Mouse (Mus musculus) kidney, adult 9 months (tissue): ENCODE measurements at regions not wholly inside any gene's neighbourhood (a gene's known extent, or its start where the extent isn't known, plus 50 kb on each side); places are given as distances from the start of the nearest gene placed in this dataset.

Experiments
- DNase-seq: peaks from one replicate; pipeline ENCODE4 v3.0.0; 2022

DNA sequence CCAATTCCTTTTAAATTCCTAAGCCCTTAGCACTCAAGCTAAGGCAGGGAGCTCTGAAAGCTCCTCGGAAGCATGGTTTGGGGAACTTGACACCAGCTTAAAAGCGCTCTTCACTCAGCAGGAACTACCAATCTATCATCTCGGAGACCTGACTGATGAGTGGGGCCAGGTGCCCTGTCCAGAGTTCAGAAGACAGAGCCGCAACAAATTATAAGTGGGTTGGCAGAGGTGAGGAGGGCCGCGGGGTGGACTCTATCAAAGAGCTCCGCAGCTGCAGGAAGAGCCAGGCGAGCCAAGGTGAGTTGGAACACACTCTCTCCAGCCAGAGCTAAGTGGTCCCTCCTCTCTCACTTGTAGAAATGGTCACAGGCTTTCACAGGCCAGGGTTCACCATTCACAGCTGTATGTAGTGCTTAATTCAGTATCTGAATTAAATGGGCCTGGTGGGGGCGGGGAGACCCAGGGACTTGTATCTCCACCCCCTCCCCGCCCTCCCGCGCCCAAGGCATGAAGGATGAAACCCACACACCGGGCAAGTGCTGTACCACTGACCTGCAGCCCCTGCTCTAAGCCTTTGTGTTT is 180.8 kb downstream of the Stim2 start:
- DNase-seq = no peak

DNA sequence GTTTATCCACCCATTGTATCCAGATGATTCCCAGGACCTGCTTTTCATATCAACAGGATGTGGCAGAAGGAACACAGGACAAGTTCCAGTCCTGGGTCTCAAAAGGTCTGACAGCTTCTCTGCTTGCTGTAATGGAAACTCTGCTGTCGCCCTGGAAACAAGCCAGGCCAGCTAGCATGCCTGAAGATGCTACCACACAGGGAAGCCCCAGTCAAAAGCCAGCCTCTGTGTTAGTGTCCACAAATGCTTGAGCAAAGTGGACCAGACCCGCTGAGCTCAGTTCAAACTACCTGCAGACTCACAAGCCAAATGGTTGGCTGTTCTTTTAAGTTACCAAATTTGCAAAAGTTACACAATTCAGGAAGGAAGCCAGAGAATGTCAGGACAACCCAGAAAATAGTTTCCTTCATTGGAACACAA is 181.9 kb downstream of the Stim2 start:
- DNase-seq = peak; percentile 38

DNA sequence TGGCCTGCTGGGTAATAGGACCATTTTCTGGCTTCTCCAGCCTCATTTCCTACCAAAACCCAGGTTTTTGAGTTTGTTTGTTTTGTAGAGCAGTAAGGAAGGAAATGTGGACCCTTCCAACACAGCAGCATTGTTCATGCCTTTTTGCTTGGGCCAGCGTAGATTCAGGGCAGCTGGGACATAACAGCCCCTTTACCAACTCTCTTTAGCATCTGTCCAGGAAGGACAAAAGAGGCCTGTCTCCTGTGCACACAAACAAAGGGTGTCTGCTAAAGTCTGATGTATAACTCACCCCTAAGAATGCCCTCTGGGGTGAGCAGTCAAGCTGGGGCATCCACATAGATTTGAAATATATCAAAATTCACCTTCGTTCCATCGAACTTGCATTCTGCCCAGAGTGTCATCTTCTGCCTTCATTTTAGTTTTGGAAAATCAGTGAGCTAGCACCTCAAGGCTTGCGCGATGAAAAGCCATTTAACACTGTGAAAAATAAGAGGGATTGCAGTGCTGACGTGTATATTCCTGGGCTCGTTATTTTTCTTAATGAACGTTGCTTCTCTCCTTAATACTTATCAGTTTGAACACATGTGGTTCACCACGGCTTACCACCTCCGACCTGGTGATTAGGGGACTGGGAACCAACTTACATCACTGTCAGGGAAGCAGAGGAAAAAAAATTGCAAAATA is 182.5 kb downstream of the Stim2 start:
- no peak for DNase-seq

DNA sequence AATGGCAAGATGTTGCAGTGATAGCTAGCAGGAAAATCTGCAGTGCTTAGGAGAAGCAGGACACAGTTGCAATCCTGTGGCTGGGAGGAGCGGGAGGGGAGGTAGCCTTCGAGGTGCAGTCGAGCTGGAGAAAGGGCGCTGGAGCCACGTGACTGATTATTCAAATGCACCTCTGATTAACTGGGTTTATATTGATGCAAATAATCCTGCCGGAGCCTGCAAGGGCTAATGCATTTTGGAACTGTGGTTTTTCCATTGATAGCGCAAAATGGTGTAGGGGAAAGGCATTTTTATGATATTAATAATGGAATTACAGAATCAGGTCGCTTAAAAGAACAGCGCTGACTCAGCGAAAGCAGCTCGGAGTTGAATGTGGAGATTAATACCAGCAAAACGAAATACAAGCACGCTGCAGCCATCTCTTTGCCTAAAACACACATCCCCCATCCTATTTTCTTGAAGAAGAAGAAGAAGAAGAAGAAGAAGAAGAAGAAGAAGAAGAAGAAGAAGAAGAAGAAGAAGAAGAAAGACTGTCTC is 183.1 kb downstream of the Stim2 start:
- DNase-seq = no peak

DNA sequence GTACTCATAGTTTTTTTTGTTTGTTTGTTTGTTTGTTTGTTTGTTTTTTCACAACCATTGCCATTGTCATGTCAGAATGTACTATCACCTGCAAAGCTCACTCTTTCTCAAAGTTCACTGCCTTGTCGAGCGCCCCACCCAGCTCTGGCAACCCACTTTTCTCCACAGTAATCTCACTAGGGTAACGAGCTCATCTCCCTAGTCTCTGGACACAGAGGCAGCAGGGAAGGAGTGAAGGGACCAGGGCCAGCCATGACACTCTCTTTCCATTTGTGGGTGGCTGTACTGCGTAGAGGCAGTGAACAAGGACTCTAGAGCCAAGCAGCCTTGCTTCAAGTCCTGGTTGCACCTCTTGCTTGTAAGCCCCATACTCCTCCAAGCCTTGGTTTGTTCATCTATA is 184.5 kb downstream of the Stim2 start:
- DNase-seq = no peak

DNA sequence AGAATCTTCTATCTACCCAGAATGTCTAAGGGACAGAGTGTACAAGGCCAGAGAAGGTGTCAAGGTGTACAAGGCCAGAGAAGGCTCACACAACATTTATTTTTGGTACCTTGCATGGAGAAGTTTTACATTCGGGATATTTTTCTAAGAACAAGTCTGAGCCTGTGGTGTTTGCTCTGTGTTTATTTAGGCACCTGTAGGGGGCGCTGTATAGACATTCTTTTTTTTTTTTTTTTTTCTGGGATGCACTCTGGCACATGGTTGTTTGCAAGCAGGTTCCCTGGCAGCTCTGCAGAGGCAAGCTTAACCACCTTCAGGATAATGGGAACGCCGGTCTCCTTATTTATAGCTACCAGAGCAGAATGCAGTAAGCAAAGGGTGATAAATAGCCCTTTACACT is 187.4 kb downstream of the Stim2 start:
- no peak for DNase-seq

DNA sequence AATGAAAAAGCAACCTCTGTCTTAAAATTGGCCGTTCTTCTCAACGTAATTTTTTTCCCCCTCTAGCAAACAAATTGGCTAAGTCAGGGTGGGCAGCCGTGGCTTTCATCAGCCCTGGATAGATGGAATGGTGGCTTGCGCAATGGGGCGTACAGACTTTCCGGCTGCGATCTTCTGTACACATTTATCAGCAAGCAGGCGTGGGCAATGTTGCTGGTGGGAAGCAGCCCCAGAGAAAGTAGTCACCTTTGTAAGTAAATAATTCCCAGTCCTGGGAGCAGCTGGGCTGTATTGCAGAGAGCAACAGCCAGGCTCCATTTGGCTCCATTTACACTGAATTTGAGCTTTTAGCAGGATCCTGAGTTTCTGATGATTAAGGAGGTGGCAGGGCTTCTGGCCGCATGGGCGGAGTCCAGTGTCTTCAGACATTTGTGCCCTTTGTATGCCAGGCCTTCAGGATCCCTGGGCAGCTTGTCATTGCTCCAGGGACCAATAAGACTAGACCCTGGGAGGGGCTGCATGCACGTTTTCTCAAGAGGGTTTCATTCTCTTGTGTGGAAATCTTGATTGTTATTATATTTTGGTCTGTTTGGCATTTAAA is 187.9 kb downstream of the Stim2 start:
- no peak for DNase-seq

DNA sequence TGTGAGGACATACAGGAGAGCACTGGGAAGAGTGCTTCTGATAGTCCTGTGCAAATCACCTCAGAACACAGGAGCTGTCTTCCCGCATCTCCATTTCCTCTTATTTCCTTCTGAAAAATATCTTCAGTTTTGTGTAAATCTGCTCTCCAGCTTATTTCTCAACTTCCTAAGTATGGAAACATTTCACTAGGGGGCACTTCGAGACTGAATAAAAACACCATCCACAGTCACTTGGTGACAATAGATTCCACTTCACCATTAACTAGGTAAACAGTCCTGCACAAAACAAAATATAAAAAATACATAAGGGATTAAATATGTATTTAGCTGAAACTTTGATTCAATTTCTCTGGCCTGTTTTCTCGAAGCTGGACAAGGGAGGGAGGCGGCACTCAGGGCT is 193.4 kb downstream of the Stim2 start:
- no peak for DNase-seq

DNA sequence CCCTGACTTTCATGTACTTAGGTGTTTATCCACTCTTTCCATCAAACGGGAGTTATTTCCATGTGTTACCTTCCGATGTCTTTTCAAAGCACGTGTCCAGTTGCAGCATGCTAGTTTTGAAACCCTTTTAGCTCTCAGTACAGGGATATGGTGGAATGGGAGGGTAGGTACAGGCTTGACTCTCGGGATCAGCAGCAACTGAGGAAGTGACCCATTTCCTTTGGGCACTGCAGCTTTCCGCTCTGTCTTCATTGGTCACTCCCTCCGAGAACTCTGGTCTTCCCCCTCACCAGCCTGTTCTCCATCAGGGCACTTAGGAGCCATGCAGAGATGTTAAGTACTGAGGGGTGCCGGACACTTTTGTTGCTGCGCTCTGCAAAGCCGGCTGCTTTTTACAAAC is 196.5 kb downstream of the Stim2 start:
- no peak for DNase-seq

DNA sequence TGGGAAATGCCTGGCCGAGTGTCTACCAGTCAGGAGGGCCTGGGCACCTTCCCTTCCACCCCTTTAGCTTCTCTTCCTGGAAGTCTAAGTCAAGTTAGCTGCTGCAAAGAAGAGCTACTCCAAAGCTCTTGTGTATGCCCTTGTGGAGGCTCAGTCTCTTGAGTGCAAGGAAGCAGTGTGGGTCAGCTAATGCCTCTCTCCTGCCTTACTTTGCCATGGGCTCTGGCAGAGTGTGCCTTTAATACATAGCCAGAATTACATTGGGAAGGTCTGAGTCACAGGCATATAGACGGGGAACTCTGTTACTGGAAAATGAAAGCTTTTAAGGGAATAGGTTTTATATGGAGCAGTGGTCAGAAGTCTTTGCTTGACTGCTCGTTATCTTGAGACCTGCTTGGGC is 201.7 kb downstream of the Stim2 start:
- DNase-seq = no peak

DNA sequence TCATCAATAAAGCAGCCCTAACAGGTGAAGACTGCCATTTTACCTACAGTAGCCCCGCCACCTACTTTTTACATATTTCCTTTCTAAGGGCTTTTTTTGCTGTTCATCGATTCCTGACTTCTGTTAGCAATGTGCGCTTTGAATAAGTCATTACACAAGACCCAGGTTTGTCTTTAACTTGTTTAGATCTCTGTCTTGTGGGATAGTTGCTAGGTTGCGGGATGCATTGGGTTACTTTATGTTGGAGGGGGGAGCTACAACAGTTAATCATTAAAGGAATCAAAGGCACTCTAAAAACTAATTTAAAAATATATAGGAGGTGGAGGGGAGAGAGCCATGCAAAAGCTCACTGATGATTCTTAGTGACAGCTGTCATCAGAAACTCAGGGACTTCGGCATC is 202.3 kb downstream of the Stim2 start:
- DNase-seq = no peak

DNA sequence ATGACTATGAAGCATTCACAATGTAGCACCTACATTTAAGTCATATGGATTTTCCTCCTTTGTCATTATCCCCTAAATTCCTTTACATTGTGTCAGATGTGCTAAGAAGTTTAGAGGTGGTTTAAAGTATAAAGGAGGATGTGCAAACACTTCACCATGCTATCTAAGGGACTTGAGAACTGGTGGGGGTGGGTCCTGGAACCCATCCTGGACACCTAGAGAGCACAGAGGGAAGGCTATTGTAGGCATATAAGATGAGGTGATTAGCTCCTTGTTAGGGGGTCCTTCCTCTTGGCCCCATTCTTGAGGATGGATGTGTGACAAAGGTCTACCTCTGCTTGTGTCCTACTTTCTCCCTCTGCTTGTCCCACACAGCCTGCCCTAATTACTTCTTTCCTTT is 213.2 kb downstream of the Stim2 start:
- no peak for DNase-seq

DNA sequence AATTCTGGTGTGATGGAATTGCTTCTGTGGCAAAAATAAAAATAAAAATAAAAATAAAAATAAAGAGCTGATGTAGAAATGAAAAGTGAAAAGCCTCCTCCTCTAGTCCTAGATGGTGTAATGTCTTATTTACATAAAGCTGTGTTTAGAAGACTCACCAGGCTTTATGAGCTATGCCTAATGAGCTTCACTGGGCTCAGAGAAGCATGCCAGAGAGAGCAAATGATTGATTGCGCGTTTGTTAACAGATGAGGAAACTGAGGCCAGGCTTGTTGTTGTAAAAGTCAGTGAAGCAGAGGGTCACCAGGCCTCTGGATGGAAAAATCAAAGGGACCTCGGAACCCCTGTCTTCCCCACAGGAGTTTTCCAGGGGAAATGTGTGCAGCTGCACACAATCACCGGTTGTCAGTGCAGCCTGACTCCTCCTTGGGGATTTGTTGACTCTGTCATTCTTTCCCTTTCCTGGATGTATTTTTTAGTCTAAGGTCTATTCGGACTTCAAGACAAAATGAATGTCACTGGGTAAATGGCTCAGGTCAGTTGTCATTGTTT is 213.8 kb downstream of the Stim2 start:
- DNase-seq = no peak

DNA sequence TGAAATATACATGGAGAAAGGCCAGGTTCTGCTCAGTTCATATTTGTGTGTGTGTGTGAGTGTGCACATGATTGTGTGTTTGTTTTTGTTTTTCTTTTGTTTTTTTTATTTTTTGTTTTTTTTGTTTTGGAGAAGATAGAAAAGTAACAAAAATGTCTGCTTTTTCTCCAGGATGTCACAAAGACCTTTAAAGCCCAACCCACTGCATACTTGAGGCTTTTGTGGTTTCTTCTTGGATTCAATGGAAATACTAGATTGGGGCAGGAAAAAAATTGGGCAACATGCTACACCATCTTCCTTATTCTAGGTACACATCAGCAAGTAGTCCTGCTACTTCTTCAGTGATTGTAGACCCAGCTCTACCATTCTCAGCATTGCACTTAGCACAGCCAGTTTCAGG is 226.7 kb downstream of the Stim2 start:
- DNase-seq = no peak

DNA sequence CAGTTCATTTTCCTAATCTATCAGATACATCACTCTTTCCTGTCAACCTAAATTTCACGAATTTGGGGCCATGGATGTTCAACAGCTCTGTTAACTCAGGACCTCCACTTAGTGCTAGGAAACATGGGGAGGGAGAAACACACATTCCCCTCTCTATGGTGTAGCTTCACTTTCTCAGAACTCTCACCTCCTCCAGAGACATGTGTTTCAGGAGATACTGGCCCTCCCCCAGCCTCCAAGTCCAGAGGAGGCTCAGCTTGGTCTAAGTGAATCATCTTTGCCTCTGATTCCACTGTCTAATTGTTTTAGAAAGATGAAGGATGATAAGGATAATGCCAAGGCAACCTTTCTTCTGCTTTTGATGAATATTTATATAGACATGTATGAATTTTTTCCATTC is 236.3 kb downstream of the Stim2 start:
- DNase-seq = no peak

DNA sequence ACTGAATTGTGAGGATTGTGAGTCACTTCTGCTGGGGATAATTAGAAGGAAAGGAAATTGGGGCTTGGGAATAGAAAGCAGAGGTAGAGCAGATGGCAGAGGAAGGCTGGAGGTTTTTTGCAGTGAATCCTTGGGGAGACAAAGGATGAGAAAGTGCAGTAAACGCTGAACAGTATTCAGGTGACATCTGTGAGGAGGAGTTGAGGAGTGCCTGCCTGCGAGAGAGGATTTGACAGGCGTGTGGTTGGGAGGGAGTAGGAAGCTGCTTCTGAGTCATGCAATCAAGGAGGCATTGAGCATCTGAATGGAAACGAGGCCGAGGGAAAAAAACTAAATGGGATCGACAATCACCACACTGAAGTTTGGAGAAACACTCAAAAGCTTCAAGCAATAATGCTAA is 236.9 kb downstream of the Stim2 start:
- DNase-seq = no peak

DNA sequence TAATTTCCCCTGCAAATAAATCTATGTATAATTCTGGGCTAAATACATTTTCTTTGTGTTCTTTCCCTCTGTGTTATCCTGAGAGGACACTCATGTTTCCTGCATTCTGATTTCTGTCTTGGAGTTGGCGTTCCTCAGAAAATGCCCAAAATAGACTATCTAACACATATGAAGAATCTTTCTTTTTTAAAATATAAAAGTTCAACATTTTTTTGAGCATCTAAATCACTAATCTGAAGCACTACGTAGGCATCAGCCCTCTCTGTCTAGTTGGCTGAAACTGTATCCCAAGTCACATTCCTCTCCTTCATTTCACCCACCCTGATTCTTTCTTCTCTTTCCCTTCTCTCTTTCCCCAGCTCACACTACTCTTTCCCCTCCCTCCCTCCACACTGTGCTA is 238.9 kb downstream of the Stim2 start:
- no peak for DNase-seq

DNA sequence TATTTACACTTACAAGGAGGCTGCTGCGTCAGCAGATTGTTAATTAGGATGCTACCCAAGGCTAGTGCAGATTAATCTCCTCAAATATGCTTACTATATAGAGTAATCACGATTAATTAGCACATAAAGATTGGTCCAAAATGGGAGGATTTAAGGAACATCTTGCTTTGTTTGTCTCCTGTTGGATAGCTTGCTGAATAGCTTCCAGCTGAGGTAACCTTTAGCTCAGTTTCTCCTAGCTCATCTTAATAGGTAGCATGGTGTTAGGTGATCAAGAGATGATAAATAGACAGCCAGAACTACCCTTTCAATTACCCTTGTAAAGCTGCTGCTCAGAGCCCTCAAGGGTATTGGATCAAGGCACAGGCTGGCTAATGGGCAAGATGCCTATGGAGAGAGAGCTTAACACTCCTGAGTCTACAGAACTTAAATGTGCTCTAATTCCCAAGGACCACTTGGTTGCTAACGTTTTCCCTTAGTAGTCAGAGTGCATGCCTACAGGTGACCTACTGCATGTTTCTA is 240.4 kb downstream of the Stim2 start:
- DNase-seq = no peak

DNA sequence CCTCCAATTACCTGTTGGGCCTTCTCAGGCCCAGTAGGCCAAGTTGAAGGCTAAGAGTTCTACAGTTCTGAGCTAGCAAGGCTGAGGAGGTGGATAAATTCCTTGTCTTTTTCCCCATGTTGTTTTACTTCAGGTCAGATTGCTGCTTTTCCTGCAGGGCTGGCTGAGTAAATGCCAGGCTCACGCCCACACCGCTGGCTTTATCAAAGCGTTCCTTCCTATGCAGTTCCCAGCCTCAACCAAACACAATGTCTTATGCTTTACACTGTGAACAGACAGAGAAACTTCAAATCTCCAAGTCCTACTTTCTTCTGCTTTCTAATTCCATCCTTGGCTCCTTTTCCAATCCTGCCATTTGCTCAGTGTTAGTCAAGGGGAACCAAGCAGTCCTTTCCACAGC is 241.3 kb downstream of the Stim2 start:
- DNase-seq = no peak

DNA sequence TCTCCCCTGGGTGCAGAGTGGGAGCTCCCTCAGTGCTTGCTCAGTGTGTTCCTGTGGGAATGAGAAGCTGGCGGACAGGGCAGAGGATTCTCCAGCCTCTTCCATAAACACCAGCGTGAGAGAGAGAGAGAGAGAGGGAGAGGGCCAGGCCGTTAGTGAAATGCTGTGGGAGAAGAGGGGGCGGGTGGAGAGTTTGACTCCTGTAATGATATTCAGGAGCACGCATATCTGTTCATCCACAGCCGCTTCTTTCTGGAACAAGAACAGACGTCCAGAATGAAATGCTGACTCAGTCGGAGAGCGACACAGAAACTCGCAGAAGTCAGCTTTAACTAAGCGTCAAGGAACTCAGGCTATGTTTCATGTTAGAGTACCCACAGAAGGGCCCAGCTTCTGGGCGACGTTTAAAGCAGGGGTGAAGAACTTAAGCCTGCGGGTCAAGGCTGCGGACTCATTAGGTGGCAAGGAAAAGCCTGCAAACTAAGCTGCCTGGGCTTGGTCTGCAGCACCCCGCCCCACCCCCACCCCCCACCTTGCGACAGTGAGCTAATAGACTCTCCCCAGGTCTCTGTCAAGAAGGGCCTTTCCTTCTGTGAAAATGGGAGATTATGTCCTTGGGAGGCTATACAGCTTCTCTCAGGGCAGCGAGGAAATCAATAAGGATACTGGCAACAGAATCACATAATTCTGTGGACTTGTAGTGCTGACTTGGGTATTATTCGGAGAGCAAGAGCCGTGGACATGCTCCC is 243.0 kb downstream of the Stim2 start:
- no peak for DNase-seq

DNA sequence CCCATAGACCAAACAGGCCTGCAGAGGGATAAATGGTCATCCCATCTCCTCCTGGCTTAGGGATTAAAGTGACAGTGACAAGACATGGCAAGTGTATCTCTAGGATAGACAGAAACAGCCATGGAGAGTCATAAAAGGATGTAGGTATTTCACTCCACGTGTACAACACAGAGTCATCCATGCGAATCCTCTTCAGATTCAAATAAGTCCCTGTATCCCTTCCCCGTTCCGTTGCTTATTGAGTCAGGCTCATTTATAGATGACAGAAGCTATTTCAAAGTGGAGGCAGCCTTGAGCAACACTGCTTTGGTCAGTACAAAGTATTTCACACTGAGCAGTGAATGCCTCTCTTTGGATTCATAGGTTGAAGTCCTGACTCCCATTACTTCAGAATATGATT is 243.8 kb downstream of the Stim2 start:
- no peak for DNase-seq

DNA sequence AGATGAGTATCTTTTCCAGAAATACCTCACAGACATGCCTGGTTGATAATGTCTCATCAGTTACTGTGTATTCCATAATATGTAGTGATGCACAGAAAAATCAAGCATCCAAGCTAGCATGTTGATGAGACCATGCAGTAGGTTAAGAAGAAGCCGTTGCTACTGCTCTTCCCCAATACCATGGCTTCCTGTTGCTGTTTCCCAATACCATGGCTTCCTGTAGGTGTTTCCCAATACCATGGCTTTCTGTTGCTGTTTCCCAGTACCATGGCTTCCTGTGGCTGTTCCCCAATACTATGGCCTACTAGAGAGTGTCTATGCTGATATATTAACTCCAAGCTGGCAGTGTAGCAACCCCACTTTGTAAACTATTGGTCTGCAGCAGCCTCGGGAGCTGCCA is 253.7 kb downstream of the Stim2 start:
- no peak for DNase-seq

DNA sequence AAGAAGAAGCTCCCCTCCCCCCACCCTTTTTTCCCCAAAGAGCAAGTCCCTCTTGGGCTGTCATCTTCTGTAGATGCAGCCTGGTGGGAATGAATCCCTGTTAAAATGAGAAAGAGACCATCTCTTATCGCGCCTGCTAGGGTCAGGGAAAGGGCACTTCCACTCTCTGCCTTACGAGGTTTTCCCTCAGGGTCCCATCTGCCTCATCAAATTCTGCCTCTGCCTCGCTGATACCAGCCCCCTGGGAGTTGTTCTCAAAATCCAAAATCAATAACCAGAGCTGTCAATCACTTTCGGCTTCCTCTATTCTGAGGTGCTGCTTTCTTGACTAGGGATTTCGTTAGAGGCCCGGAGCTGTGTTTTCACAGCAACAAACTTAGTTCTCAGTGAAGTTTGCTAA is 255.7 kb downstream of the Stim2 start:
- DNase-seq = no peak
